Mouse (Mus musculus) kidney, postnatal 36 days (tissue): ENCODE results near the gene Gpc3.
"Not testable (repeated sequence)": the region's sequence is repeated elsewhere in the genome, so short reads cannot be mapped to it uniquely, and the experiment has no call there.

Source experiments
- DNase-seq, 2 experiments: peaks; one replicate each; pipeline ENCODE4 v3.0.0; 2021 to 2022; ENCODE audit warnings: mixed read lengths in 2 of 2

Gpc3 gene

DNA sequence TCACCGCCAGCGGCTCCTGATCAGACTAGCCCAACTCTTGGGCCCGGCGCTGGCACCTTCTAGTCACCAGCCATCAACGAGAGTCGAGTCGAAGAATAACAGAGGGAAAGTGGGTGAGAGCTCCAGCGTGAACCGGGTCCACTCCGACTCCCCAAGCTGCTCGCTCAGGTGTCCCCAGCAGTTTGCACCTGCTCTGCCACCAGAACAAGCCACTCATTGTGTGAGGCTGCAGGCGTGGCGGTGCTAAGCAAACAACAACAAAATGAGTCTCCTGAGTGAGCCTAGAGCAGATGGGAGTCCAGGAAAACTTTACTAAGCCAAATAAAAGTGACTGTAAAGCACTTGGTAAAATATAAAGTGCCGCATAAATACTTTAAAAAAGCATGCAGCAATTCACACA is 239.5 kb downstream of the Gpc3 start:
- no peak for DNase-seq

DNA sequence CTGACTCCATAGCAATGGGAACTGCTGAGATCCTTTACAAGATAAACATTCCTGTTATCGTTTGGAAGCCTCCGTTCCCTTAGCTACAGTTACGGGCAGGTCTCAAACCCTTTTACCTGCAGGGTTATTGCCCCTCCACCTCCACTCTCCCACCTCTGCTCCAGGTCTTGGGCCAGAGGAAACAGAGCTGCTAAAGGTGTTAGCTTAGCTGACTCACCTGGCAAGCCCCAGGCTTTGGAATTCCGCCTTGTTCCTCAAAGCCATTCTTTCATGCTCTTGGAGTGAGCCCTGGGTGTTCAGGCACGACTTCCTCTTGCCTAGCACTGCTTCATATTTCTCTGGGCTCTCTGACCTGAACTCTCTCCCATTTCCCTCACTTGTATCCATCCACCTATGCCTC is 241.3 kb downstream of the Gpc3 start:
- DNase-seq = peak in 1 of 2 experiments; percentile 6

DNA sequence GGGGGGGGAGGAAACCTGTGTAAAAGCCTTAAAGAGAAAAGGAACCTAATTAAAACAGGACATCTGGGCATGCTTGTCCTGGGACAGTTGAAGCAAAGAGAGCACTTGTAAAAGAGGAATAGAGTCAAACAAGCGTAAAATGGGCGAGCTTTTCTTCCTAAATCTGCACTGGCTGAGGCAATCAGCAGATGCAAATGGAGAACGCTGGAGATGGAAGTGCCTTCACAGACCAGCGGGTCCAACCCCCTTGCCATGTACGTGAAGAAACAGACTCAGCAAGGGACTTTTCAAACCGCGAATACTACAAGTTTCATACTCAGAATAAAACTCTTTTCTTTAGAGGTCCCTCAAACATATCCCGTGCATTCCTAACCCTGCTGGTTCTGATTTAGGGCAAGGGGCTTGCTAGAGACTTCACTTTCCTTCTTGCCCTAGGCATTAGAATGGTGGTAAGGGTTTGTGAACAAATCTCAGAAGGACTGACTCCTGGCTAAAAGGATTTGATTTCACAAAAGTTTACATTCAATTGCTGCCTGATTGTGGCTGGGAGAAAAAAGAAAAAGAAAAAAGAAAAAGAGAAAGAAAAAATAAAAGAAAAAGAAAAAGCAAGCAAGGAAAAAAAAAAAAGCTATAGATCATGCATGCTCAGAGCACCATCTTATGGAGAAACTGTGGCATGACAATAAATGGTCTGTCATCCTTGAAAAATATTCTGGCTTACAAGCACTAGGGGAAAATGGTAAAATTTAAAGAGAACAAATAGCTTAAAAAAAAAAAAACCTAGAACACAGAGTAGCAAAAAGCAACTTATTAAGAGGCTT is 243.6 kb downstream of the Gpc3 start:
- DNase-seq = peak; percentile 14 to 20

DNA sequence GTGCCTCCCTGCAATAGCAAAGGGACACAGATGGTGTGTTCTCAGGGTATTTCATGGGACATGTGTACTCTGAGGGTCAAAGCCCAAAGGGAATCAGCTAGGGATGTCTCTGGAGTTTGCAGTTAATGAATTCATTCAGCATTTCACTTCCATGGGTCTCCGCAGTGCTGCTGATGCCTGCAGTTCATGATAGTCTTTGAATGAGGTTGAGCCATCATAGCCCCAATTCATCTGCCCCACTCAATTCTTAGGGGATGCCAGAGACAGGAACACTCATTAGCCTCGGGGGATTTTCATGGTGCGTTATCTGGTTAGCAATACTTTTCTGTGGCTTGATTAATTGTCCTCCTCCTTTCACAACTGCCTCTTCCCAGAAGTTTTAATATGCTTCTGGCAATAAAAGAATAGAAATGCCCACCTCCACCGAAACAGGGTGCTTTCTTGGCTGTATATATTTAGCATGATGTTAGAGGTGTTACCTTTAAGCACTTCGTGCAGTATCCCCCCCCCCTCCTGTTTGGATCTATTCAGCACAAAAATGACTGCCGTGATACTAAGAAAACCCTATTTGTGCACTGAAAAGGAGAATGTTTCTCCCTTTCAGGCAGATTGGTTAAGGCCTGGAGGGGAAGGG is 244.3 kb downstream of the Gpc3 start:
- no peak for DNase-seq

DNA sequence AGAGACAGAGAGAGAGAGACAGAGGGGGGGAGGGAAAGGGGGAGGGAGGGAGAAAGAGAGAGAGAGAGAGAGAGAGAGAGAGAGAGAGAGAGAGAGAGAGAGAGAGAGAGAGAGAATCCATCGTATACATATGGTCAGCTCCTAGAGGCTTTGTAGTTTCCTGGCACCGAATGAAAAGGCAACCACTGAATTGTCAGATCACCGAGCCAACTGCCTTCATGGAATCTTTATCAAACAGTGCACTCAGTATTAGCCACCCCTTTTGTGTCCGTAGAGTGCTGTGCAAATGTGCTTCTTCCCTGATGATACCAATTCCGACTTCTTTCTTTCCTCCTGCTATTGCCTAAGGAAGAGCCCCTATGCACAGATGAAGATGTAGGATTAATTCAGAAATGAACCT is 246.9 kb downstream of the Gpc3 start:
- no peak for DNase-seq

DNA sequence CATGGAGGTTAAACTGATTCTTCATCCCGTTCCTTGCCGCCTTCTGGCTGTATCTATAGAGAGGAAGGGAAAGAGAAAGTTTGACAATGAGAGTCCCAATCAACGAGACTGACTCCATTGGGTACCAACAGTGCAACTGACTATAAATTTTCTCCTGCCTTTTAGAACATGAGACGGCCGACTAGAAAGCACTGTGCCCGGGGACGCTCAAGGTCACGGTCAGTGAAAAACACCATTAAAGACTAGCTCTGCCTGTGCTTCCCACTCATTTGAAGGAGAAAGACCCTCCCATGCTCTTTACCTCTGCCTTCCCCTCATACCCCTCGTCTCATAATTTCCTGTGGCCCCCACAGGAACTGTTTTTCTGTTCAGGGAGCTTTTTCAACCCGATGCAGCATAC is 248.0 kb downstream of the Gpc3 start:
- no peak for DNase-seq

DNA sequence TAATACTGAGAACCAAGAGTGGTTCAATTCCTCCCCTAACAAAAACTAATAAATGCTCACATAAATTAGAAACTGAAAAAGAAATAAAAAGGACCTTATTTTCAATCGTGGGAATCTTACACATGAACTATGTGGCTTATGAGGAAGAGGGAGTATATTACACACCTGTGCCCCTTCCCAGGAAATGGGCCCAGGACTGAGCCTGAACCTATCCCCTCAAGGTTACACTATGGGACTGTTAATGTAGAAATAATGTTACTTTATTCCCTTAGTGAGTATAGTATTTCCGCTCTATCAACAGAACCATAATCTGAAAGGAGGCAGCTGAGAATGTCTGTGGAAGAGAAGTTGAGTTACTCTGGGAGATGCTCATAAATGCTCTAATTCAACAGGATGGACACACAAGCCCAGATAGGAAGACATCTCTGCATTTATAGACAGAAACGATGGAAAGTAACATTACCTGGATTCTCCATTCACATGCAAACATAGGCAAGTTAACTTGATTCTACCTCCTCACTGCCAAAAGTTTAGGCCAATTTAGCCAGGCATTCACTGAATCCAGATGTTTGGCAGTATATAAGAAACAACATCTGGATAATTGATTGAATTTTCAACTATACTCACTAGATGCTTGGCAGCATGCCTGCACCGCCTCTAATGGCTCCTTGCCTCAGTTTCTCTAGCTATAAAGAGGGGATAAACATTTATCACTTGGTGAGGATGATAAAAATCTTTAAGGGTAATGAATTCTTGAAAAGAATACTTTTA is 251.3 kb downstream of the Gpc3 start:
- DNase-seq = no peak

DNA sequence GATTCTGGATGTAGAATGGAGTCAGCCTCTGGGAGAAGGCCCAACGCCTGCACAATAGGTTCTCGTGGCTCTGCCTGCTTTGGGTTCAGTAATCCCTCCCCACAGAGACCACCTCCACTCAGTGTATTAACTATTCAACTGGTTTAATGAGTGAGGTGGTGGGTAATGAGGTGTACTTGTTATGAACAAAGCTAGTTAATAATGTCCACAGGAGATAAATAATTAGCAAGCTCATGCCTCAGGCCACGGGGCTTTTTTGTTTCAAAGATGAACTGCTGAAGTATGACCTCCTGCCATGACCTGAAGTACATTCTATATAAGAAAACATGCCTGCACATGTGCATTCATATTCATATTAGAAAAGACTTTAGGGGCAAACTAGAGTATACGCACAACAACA is 260.8 kb downstream of the Gpc3 start:
- DNase-seq = peak; percentile 12 to 45

DNA sequence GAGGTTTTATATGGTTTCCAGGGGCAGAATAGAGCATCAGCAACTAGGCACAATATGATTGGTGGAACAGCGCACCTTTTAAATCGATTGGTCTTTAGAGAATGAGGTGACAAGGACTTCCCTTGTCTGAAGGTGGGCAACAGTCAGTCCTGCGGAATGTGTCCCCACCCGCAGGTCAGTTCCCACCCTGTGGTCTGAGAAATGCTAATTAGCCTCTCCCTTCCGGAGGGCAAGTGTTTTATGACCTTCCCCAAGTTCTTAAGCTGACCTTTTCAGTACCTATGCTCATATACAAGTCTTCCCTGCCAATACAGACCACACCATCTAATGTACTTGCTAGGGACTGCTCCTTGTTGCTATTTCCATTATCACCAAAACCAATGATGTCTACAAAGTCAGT is 263.1 kb downstream of the Gpc3 start:
- not testable (repeated sequence) for DNase-seq

DNA sequence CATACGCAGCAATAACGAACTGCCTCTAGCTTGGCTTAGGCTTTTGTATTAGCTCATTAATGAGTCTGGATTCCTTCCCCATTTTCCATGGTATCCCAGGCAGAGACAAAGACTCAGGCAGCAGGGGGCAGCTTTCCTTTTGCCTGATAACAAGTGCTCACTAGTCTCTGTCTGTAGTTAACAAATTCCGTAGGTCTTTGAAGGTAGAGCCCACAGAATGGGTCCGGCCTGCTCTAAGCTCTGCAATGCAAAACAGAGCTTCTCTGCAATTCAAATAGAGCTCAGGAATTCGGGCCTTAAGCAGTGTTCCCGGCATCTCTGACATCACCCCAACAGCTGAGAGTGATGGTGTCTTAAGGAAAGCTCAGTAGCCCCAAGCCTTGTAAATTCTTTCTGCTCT is 265.0 kb downstream of the Gpc3 start:
- no peak for DNase-seq

DNA sequence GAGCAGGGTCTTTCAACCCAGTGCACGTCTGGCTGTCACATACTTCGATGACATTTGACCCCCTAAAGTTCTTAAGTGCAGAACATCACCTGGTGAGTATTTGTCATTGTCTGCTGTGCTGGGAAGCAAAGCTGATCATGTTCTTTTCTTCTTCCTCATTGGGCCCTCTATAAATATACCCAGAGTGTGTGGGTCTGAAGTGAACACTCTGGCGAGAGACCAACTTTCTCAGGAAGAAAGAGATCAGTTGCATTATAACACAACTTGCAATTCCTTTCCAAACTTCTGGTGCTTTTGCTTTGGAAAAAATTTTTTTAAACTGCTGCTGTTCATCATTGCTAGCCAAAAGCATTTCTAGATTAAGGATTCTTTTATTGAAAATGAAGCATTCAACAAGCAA is 269.7 kb downstream of the Gpc3 start:
- no peak for DNase-seq

DNA sequence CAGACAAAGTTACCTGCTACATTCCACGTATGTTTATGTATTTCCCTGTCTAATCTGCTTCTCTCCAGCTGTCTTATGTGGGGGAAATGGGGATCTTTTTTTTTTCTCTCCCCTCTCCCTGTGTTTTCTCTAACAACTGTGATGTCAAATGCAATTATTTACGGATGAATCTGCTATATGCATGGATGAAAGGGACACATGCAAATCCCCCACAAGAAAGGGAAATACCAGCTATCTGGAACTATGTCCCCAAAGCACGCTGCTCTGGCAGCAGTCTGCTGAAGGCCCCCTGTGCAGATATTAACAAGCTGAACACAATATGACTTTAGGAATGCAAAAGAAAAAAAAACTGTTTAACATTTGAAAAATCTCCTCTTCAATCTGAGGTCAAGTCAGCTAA is 273.5 kb downstream of the Gpc3 start:
- DNase-seq = no peak

DNA sequence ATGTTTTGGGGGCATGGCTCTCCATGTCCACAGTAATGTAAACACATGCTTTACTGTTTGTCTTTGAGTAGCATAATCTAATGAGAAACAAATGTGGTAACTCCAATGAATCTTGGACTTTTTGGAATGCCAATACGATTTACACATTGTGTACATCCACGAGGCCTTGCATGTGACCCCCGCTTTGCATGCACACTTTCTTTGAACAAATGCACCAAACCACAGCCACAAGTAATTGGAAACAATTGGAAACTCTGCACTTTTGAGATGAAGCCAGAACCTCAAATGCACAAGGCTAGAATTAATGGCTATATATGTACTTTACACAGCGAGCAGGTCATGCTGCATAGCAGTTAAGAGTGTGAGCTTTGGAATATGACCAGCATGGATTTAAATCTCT is 292.0 kb downstream of the Gpc3 start:
- DNase-seq = no peak

DNA sequence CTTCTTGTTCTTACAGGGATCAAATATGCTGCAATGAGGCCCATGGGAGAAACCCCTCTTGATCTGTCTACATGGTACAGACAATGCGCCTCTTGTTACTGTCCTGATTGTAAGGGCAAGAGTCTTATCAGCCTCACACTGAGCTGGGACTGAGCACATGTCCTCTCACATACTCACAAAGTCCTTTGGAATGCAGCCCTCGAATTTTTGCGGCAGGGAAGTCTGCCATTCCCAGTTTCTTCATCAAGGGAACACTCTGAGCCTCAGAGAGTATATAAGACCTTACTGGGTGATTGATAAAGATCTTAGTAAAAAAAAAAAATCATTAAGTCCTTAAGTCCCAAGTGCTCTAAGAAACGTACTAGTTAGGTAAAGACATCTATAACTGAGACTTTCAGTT is 293.1 kb downstream of the Gpc3 start:
- no peak for DNase-seq

DNA sequence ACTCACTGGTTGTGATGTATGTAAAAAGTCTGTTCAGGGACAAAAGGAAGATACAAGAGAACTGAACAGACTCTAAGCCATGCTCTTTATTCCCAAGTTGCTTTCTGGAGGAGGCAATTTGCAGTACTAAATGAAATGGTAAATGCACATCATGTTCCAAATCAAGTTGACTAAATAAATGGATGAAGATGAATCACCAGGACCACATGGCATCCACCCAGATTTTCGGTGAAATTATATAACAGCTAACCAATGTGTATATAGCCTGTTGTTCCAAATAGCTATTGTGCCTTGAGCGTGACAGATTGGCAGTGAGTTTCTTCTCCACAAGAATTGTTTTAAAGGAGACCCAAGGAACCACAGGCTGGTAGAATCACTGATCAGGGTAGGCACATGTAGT is 302.8 kb downstream of the Gpc3 start:
- DNase-seq = no peak

DNA sequence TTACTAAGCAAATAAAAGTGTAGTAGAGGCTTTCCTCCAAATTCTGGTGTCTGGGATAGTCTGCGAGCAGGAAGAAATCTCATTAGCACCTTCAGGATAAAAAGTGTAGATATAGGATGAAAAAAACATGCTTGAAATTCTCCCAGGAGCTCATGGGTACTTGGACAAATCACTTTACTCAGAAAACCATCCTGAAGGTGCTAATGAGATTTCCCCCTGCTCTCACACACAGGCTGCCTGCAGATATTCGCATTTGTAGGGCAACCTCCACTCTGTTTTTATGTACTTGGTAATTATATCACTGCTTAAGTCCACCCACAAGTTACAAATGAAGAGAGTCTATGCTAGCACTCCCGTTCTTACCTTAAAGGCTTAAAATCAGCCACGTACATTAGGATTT is 308.5 kb downstream of the Gpc3 start:
- DNase-seq = no peak

DNA sequence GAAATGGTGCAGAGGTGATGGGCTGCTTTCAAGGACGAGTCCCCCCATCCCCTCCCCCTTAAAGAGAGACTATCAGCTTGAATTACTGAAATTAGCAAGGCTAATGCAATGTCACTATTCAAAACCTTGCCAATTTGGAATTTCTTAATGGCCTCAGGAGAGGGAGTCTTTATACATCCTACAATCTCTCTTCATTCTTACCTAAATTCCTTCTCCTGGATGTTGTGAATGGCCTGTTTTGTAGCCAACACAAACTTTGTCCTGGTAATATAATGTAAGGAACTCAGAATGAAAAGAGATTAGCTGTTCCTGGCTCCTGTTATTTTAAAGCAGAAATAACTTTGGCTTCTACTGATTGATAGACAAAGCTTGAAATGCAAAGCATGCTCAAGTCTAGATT is 325.0 kb downstream of the Gpc3 start:
- DNase-seq = no peak

DNA sequence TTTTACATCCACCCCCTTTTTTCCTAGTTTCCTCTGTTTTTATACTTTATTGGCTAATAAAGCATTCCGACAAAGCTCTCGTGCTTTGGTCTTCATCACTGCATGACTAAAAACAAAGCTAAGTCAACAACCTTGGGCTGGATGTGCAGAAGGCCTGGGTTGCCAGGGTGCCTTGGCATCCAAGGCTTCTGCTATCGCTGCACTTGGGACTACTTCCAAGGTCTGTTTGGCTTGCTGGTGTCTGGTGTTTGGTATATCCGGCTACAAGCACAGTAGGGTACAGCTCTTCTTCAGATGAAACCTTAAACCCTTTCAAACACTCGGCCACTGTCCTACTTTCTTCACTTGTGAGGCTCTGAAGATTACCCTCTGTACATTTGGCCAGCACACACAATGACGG is 325.8 kb downstream of the Gpc3 start:
- DNase-seq = no peak

DNA sequence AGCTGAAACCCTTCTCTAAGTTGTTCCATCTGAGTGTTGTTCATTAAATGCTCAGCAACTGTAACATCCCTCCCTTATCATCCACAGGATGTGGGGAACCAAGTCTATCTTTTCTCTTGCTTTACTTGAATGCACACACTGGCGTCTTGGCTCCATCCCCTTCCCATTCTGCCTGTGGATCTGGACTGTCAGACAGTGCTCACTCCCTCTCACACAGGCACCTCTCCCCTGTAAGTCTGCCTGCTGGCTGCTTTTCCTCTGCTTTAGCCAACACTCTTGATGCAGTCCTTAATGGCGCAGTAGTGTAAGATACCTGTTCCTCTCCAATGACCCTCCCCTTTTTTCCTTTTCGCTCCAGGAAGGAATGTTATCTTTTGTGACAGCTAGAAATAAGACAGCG is 331.7 kb downstream of the Gpc3 start:
- DNase-seq = no peak

DNA sequence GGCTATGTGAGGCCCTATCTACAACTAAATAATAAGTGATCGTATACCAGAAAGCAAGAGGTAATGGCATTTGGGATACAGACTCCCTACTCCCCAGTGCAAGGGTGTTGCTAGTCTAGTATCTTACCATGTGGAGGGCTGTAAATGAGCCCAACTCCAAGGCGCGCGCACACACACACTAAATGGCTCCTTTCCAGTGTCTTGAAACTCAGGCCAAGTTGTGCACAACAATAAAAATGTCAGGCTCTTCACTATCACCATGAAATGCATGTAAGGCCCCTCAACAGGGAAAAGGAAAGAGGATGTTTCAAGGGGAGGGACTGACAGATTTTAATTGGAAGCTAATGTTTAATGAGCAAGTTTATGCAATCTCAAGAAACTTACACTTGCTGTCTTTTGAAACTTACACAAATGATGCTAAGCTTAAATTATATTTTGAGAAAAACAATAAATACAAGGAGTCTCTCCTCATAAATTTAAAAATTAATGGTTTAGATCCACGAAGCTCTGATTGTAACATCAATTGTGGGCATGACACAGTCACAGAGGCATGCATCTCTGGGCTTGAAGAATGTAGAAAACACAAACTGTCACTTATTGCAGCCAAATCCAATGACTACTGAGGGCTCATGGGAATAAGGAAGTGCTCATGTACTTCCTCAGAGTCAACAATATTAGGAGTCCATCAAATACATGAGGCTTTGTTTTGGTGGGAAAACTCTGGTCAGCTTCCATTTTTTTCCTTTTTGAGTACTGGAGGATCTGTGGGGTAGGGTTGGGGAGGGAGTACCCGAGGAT is 332.4 kb downstream of the Gpc3 start:
- DNase-seq = no peak

DNA sequence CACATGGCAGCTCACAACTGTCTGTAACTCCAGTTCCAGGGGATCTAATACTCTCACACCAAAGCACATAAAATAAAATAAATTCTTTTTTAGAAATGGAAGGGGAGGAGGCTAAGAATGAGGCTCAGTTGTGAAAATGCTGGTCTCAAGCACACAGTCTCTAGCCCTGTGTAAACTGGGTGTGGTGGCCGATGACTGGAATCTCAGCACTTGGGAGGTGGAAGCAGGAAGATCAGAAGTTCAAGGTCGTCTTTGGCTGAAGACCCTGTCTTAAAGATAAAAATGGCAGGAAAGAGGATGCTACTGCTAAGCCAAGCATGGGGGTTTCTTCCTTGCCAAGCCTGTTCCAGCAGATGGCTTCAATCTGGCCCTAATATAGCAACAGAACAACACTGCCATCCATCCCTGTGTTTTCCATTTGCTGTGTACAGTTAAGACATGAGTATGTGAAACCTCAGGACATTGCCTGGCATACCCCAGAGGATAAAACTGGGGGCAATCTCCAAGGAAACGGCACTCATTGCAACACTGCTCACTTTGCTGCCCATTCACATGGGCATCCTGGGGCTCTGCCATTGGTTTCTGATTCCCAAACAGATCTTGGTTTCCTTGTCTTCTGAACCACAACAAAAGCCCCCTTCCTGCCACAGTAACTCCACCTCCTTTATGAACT is 334.9 kb downstream of the Gpc3 start:
- no peak for DNase-seq

DNA sequence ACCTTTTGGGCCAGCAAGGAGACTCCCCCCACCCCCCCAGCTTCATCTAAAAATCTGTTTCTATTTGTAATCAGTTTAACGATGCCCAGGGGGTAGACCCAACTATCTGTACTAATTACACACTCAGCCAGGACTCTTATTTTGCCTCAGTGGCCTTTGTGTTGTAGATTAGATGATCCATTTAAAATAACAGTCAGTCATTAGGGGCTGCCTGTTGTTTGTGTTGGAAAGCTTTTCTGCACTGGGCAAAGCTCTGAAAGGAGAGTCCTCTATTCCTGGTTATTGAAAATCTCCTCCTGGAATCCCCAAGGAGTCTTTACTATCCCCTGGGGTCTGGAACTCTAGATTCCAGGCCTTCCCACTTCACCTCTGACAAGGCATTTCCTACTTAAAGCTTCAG is 336.2 kb downstream of the Gpc3 start:
- no peak for DNase-seq

DNA sequence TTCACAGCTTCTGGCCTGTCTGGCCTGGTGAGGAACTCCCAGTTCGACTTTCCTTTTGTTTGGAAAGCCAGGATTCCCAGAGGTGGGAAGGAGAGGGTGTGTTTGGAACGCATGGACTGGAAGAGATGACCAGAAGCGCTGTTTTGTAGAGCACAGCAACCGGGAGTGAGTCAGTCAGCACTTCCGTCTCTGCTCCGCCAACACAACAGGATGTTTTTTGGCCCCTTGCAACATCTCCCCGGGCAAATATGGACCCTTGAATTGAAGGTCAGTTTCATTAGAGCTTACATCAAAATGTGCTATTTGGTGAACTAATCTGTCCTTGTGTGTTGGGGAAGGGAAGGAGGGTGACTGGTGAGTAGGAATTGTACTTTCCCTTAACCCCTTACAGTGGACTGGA is 340.7 kb downstream of the Gpc3 start:
- DNase-seq = no peak
